Mouse (Mus musculus): ENCODE data around the gene Ttc38.

Gene Ttc38

DNA sequence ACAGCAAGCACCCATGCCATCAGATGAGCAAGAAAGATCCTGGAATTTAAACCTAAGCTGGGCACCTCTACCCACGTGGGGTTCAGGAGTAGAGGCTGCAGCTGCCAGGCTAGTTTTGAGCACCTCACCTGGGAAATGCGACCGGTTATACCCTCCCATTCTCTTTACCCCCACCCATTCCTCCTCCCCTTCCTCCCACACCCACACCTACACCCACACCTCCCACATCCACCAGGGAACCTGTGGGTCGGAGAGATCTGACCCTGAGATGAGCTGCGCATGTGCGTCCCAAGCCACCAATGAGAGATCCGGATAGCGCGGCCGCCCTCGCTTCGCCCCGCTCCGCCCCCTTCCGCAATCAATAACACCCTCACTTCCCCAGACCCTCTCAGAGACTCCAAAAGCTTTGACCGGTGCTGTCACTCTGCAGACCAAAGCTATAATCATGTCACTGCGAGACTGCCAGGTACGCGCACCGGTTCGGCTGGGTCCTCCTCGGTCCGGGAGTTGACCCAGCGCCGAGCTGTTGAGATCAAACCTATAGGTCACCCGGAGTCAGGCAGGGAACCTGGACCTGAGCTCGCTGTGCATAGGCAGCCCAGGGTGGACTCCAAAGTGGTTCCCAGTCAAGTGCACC lies at the start of gene Ttc38:
Gene Ttc38, plus strand, starts transcription at position 353 of the 637 bp plus-strand sequence.
- DNase-seq = peak; percentile 88

DNA sequence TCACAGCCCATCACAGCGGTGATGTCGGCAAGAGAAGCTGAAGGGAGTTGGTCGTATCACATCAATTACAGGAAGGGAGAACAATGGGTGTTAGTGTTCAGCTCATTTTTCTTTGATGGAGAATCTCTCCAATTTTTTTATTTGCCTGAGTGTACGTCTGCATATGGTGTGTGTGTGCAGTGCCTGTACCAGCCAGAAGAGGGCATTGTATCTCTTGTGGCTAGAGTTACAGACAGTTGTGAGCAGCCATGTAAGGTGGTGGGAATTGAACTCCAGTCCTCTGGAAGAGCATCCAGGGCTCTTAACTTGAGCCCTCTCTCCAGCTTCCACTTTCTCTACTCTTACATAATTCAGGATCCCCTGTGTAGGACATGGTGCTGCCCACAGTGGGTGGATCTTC lies 49.0 kb upstream of the Ttc38 start:
- DNase-seq = no peak

DNA sequence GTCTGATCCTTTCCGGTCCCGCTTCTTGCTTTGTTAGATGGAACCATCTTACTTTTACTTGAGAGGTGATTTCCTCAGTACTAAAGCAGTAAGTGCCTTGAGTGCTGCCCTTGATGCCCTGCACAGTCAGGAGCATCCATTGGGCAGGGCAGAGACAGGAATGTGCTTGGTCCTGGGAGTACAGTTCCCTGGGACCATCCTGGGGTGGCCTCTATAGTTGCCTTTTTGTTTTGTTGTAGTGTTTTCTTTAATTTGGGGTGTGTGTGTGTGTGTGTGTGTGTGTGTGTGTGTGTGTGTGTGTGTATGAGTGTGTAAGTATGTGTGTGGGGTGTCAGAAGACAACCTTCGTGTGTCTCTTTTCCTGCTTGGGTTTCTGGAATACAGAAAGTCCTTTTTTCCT lies 47.8 kb upstream of the Ttc38 start:
- no peak for DNase-seq

DNA sequence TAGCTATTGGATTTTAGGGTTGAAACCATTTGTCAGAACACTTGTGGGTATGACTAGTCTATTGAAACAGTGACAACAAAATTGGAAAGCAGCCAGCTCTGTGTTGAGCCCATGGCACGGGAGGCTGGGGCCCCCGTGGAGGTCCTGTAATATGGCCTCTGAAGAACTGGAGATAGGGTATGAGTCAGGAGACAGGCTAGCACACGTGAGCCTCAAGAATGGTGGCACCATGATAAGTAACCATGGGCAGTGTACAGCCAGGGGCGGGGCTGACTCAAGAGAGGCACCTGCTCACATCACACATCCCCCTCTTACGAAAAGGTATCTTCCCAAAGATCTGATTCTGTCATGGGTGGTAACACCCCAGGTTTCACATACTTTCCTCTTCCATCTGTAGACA lies 45.4 kb upstream of the Ttc38 start:
- no peak for DNase-seq

DNA sequence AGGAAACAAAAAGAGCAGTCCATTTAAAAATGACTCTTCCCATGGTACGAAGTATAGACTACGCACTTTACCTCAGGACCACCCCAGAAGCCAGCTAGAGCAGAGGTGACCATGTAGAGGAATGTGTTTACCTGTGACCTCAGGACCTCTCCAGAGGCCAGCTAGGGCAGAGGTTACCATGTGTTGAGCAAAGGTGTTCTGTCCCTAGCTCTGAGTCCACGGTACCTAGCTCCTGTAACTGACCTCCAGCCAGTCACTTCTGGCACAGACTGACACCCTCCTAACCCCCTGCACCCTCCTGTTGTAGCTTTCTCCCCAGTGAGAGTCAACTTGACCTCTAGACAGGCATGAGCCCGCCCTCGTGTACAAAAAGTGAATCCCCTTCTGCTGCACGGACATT lies 44.6 kb upstream of the Ttc38 start:
- no peak for DNase-seq

DNA sequence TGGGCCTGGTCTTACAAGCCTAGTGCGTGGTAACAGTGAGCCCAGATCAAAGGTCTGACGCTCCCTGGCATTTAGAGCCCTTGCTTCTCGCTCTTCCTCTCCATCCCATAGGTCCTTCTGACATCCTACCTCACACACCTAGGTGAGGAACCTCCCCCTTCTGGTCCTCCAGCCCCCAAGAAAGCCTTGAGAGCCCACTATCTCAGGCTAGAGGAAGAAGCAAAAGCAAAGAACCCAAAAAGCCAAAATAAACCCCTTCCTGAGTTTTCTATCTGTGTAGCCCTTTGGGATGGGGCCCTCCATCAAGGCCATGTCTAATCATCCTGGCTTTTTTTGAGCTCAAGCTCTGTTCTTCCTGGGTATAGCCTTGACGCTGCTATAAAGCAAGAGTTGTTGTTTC lies 44.1 kb upstream of the Ttc38 start:
- no peak for DNase-seq

DNA sequence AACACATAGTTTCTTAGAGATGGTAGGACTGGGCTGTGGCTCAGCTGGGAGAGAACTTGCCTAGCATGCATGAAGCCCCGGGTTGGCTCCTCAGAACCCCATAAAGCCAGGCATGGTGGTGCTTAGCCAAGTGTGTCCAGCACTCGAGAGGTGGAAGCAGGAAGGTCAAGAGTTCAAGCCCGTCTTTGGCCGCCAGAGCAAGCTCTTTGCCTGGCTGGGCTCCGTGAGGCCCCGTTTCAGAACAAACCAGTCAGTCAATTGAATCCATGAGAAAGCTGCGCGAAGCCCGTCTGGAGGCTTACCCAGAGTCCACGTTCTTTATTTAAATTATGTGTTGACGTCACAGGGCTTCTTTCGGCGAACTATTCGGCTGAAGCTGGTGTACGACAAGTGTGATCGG lies 43.5 kb upstream of the Ttc38 start:
- DNase-seq = no peak

DNA sequence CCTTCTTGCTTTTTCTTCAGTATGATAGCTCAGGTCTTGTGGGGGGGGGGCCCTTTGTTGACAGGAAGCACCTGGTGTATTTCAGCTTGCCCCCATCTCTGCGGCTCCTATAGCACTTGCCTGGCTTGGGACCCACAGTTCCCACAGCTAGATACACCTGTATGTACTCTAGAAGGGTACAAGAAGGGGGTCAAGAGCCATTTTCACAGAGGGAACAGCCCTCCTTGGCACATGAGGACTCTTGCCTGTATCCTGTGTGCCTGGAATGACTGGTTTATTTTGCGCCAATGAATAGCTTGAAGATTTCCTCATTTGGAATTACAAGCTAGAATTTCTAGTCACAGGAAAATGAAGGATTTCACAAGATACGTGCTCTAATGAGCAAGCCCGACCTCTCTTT lies 40.7 kb upstream of the Ttc38 start:
- DNase-seq = no peak

DNA sequence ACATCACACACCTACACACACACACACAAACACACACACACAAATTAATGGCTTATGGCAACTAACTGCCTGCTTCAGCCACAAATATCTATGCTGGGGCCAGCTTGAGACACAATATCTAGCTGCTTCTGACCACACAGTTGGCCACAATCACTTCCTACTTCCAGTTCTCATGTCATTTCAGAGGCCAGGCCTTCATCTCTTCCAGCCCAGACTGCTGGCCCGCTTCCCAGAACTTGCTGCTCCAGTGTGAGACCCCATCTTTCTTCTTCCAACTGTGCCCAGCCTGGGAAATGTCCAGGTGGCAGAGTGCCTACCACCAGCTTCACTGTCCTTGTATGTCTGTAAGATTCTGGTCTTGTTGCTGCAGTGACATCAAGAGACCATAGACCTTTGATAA lies 39.3 kb upstream of the Ttc38 start:
- DNase-seq = peak; percentile 19

DNA sequence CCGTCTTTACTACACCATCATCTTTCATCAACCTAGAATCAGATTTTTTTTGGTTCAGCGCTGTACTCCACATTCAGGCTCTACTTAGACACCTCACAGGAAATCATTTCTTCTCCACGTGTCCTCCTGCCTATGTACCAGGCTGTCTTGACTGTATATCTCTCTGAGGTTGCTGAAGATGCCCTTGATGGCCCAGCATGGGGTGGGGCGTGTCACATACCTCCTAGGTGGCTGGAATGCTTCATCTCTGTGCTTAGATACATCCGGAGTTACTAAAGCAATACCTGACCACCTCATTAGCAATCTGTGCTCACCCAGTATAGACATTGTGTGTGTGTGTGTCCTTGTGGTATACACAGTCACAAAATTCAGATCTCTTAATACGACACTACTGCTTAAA lies 36.6 kb upstream of the Ttc38 start:
- no peak for DNase-seq

DNA sequence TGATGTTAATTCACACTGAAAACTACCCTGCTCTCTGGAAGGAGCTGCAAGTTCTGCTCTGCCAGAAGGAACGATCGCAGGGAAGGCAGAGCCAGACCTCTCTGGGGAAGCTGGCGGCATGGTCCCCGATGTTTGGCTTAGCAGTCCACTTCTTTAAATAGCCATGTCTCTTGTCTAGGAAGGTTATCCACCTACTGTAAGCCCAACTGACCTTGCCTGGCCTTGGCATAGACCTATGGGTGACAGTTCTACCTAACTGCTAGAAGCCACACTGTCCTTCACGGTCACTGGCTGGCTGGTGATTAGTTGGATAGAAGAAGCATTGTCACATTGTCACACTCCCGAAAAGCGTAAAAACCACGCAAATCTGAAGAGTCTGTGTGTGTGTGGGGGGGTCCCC lies 33.4 kb upstream of the Ttc38 start:
- no peak for DNase-seq

DNA sequence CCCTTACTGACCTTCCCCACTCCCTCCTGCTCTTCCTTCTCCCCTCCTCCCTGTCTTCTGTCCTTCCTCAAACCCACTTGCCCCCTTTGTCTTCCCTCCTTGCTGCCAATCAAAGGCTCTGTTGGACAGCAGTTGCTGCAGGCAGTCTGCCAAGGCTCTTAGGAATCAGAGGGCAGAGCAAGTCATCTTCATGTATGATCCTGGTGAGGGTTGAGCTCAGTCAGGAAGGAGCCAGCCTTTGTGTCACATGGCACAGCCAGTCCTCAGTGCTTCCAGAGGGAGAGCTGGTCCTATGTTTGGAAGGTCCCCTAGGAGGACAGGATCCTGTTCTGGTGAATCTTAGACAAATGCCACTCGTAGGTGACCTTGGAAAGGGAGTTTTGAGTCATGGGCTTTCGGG lies 29.2 kb upstream of the Ttc38 start:
- DNase-seq = no peak

DNA sequence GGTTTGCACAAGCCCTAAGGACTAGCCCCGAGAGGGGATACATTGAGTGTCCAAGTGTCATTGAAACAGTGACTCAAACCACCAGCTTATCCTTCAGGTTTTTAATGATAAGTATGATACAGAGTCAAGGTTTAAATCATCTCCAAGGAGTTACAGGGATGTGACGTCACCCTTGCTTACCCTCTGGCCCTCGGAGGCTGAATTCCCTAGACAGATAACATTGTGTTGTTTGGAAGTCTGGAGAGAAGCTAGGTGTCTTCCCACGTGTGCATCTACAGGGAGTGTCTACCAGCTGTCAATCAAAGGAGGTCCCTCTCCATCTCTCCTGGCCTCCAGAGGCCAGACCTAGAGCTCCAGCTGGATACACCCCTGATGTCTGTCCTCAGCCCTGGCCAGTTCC lies 25.2 kb upstream of the Ttc38 start:
- no peak for DNase-seq

DNA sequence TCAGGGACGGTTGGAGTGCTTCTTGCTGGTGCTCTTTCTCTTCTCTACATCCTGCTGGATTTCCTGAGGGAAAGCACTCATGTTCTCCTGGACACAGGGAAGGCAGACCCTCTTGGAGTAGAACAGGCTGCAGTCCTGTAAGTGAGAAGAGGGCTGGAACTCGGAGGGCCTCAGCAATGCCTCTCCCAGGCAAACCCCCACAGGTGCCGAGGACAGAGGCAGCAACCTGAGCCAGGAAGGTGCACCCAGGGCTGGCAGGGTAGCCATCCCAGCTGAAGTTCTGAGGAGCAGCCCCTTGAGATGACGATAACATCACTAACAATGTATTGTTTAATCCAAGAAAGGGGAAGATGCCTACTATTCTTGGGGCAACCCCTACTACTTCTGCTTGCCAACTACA lies 24.7 kb upstream of the Ttc38 start:
- no peak for DNase-seq

DNA sequence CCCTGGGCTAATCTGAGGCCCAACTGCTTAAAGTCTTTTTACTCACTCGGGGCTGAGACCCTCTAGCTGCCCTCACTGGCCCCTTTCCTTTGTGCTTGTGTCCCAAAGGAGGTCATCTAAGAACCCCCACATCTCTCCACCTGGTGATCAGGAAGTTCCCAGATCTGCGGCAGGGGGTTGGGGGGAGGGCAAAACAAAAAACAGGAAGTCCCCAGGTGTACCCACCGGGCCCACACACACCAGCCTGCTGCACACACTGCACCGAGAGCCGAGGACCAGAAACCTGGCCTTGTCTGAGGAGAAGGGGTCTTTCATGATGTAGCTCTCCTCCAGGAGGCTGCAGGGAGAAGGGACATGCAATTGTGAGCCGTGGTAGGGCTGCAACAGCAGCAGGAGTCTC lies 24.1 kb upstream of the Ttc38 start:
- DNase-seq = no peak

DNA sequence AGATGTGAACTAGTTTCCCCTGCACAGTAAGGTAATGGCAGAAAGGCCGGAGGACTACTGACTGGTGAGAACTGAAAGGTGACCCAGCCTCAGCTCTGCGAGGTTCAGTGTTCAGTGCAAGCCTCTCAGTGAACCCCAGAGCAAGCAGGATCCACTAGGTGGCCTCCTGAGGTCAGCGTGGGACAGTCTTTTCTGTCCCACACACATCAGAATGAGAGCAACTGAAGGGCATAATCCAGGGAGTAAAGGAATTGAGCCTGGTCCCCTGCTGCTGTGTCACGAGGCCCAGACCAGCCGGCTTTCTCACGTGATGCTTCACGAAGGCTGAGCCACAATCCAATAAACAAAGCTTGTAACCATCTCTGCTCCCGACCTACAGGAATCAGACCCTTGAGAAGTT lies 23.7 kb upstream of the Ttc38 start:
- no peak for DNase-seq

DNA sequence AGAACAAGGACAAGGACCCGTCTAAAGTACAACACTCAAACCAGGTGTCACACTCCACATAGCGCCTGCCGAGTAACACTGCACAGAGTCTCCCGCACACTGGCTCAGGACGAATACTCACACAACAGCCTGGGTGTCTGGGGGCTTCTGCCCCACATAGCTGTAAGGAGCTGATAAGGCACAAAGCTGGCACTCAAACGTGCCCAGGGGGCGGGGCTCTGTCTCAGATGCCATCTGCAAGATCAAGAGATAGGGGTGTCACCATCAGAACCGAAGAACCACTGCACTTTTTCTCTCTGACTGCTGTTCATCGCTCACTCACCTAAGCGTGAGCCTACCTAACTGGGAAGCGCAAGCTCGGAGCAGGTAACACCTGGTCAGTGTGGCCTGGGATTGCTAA lies 23.0 kb upstream of the Ttc38 start:
- no peak for DNase-seq

DNA sequence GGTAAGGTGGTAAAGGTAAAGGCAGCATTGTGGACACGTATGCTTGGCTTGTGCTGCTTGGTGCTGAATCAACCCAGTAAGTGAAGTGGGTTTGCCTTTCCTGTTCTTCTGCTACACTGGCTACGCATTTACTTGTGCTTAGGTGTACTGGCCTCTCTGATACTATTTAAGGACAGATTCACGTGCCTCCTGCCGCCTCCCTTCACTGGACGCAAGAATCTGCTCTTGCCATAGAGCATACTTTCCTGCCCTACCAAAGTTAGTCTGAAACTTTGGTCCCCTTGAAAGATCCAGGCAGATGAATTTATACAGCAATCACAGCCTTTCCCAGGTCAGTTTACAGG lies 21.7 kb upstream of the Ttc38 start:
- no peak for DNase-seq

DNA sequence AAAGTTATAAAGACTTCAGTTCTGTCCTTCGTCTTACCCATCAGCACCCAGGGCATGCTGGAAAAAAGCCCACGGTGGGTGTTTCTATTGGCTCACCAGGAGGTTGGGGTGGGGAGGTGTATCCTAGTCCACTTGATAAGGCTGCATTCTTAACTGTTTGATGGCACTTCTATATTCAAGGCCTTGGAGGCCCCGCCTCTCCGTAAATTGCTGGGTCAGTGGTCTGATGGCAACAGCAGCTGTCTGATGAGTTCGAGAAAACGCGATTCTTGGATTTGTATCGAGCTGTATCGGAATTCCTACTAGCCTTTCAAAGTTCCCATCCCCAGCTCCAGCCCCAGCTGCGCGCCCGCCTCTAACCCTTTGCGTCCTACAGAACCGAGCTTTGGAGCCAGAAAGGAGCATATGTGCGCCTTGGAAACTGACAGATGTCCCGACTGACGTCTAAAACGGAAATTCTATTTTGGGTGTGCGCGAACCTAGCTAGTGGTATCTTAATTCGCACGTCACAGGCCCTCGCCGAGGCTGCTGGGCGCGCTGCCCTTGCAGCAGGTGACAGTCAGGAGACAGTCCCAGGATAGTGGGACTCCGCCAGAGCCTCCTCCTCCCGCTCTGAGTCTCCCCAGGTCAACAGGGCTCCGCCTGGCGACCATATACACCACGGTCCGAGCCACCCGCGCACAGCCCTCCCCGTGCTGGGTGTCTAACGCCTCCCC lies 21.1 kb upstream of the Ttc38 start:
- DNase-seq = peak; percentile 83

DNA sequence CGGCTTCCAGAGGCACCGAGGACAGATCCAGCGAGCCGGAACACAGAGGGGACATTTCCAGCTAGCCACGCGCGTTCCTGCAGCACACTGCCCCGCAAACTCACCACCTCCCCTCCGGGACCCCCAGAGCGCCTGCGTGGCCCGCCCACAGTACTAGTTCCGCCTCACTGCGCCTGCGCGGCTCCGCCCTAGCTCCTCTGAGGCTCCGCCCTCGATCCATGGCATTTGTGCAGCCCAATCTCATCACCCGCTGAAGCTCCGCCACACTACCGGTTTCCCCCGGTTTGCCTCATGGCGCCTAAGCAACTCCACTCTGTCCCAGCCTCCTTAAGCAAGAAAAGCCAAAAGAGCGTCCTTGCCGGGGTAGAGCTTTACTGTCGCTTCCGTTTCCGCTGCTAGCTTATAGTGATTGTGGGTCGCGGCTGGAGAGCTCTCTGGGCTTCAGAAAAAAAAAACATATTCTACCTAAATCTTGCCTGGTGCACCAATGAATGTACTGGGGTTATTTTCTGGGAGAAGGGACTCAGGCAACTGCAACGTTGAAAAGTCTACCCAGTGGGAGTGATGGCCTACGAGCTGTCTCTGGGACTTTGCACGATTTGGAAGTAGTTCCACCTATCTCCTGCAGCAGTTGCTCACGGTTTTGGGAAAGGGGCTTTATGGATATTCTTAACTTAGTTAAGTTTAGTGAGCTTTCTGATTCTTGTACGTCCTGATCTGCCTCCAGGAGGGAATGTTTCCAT lies 20.4 kb upstream of the Ttc38 start, which contains the start of gene Cdpf1:
Gene Cdpf1, minus strand, starts transcription at position 163 of the 743 bp plus-strand sequence.
- DNase-seq = peak; percentile 99

DNA sequence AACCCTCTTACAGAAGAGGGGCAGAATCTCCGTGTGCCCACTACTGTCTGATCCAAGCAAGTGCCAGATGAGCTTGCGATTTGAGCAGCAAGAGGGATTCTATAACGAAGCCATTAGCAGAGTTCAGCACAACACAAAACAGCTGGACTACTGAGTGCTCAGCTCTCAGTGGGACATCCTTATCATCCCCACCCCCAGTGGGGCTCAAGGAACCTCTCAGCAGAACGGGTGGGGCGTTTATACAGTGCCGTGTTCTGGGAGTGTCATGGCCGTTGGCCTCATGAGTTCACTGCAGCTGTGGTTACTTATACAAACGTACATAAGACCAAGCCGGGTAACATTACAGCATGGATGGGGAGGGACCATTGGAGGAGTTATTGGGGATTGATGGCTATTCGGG lies 18.7 kb upstream of the Ttc38 start:
- DNase-seq = no peak

DNA sequence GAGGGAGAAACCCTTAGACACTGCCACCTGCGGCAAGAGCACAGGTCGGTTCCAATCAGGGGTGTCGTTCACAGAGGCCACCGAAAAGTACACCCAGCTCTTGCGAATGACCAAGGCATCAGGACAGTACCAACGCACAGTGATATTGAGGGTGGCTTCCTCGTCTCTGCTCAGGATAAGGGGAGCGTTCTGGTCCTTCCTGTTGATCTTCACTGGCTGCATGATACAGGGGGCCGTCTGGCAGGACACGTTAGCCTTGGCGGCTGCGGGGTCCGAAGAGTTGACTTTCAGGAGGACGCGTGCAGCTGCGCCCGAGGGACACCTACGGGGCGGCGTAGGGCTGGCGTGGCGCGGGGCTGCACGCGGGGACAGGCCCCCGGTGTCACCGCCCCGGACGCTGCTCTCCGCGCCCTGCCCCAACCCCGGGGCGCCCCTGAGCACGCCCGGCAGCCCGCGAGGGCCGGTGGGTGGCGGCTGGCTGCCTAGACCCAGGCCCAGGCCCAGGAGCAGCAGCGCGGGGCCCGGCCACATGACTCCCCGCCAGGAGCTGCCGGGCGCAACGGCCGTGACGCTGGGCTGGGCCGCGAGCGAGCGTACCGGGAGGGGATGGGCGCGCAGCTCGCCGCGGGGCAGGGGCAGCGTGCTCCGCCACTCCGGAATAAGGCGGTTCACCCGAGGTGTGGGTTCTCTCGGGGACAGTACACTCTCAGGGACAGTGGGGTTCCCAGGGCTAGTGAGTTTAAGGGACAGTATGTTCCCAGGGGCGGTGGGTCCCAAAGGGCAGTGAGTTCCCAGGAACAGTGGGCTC lies 10.7 kb upstream of the Ttc38 start, which contains the start of gene Pkdrej:
Gene Pkdrej, minus strand, starts transcription at position 532 of the 808 bp plus-strand sequence.
- peak; percentile 41 for DNase-seq

DNA sequence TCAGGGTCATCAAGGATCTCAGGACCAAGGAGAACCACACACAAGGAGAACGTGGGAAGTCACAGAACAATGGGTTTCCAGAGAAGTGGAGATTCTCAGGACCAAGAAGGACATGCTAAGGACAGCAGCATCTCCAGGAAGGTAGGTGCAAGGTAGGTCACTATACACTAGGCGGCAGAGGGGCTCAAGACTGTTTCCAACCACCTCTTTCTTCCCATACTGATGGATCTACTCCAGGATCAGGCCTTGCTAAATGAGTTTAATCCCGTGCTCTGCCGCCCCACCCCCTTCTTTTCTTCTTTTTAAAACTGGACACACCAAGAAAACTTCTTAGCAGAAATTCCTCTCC lies 10.1 kb upstream of the Ttc38 start:
- DNase-seq = no peak
